Mouse (Mus musculus) adrenal gland (tissue): ENCODE results near the gene Wdr37.

ENCODE experiments used
- intact Hi-C: fragments of 180-260 bp; cut with DNase I; formaldehyde crosslinking; loops from one replicate; pipeline ENCODE4 v1.15.1; 2025
- microRNA-seq, 2 experiments: library from miRNA; unstranded; fragments of <30 nt; microRNA quantifications; one replicate each; pipeline ENCODE4; 2019

Gene Wdr37

GRCm38 (mm10) chr13:8769654-8770227 is 102.0 kb downstream of the Wdr37 start:
- intact Hi-C loops: no loop called here

- intact Hi-C loops: no loop called here
Measured at GRCm38 (mm10) chr13:8760940-8761339, 110.8 kb downstream of the Wdr37 start.

Small RNA genes lying within 50 kb of the gene (microRNA-seq; reads per million reads assigned to microRNA genes)
- gene Gm22750: 0 reads per million in 2 experiments
